Mouse (Mus musculus) erythroblast, embryonic 14.5 days (primary cell): Measurements from ENCODE around the gene Gm9844. TPM values are rescaled to one million over a fixed set of nuclear protein-coding genes. Genes with fewer than 3 reads are reported as not detected.

Experiments used
- H3K27me3 ChIP-seq: 2 replicates; pipeline ENCODE4 v1.6.1; 2012; ENCODE audit warnings: inconsistent platforms; ENCODE audit not compliant: control insufficient read depth
- H3K36me3 ChIP-seq: 2 replicates; pipeline ENCODE4 v1.6.1; 2012; ENCODE audit warnings: mild to moderate bottlenecking, inconsistent platforms; ENCODE audit not compliant: control insufficient read depth
- H3K4me1 ChIP-seq: 2 replicates; pipeline ENCODE4 v1.6.1; 2012; ENCODE audit warnings: inconsistent platforms; ENCODE audit not compliant: control insufficient read depth
- H3K4me3 ChIP-seq: replicated peaks from 2 replicates; pipeline ENCODE3; 2012; ENCODE audit warnings: moderate library complexity, mild to moderate bottlenecking, inconsistent platforms
- H3K9me3 ChIP-seq: 2 replicates; pipeline ENCODE4 v1.6.1; 2012; ENCODE audit warnings: low read length, inconsistent platforms, mixed read lengths; ENCODE audit not compliant: control insufficient read depth
- GATA1 ChIP-seq: IDR thresholded peaks from 2 replicates; pipeline ENCODE4 v1.6.1; 2012; ENCODE audit warnings: low read length, inconsistent platforms, mixed read lengths
- TAL1 ChIP-seq: IDR thresholded peaks from 3 replicates; pipeline ENCODE4 v1.6.1; 2012; ENCODE audit warnings: low read length, inconsistent platforms, mixed read lengths
- polyA plus RNA-seq: library from polyadenylated mRNA; stranded (reverse); fragments of >175 nt; gene quantifications from 2 replicates; pipeline ENCODE4 v1.2.3, GENCODE M21; 2012

Gene Gm9844
- polyA plus RNA-seq, 1 experiment = 6.9 TPM

DNA sequence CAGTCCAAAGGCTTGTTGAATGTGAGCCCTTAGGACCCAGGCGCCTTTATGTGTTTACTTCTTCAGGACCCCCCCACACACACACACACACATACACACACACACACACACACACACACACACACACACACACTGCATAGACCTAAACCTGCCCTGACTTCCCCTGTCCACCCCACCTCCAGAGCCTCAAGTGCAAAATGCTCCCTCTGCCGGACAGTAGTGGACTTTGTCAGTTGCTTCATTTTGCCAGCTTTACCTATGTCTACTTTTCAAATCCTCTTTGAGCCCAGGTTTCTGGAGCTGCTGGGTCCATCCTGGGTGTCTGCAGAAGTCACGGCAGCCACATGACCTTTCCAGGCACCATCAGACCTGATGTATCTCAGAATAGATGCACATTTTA is 42.9 kb downstream of the Gm9844 start:
- TF ChIP-seq GATA1 (no peak), TAL1 (no peak)
- Histone ChIP-seq H3K36me3 (peaks cover 41% of the 10 kb centered on the region), H3K4me3 (peak overlapping the region; percentile 86), H3K9me3 (no peaks in the 10 kb centered on the region), H3K27me3 (no peaks in the 10 kb centered on the region), H3K4me1 (peaks cover 73% of the 10 kb centered on the region)

GRCm38 (mm10) chr7:24906551-24906950 is 44.5 kb downstream of the Gm9844 start:
- Histone ChIP-seq H3K4me3 (peak overlapping the region; percentile 0), H3K36me3 (peaks cover 54% of the 10 kb centered on the region), H3K27me3 (no peaks in the 10 kb centered on the region), H3K9me3 (no peaks in the 10 kb centered on the region), H3K4me1 (peaks cover 63% of the 10 kb centered on the region)
- no peak for TF ChIP-seq TAL1
- no peak for TF ChIP-seq GATA1

- no peak overlapping the region for H3K4me3 ChIP-seq
- H3K36me3 ChIP-seq = peaks cover 61% of the 10 kb centered on the region
- TF ChIP-seq TAL1 (no peak), GATA1 (no peak)
- no peaks in the 10 kb centered on the region for H3K27me3 ChIP-seq
- H3K9me3 ChIP-seq = no peaks in the 10 kb centered on the region
- peaks cover 56% of the 10 kb centered on the region for H3K4me1 ChIP-seq
Measured at GRCm38 (mm10) chr7:24907211-24907748, 45.3 kb downstream of the Gm9844 start.

Other genes with a start within 250 kb of the Gm9844 start
- gene Lypd3, start 225.7 kb upstream of the Gm9844 start, polyA plus RNA-seq = not detected in 2 replicates
- not detected in 2 replicates for gene Tex101, start 185.5 kb upstream of the Gm9844 start, polyA plus RNA-seq
- 0.24 and 0.66 TPM in 2 replicates for gene BC049730, start 153.0 kb upstream of the Gm9844 start, polyA plus RNA-seq
- not detected in 2 replicates for gene Gm4763, start 135.3 kb upstream of the Gm9844 start, polyA plus RNA-seq
- 0.02 and 0.12 TPM in 2 replicates for gene Cd177, start 101.9 kb upstream of the Gm9844 start, polyA plus RNA-seq
- gene Ceacam10, start 85.0 kb upstream of the Gm9844 start, polyA plus RNA-seq = not detected in 2 replicates
- gene Lypd4, start 7.7 kb downstream of the Gm9844 start, polyA plus RNA-seq = 0.06 TPM in 1 of 2 replicates, not detected in the other
- gene Dmrtc2, start 7.8 kb downstream of the Gm9844 start, polyA plus RNA-seq = not detected in 2 replicates
- 189 and 353 TPM in 2 replicates for gene Rps19, start 22.2 kb downstream of the Gm9844 start, polyA plus RNA-seq
- gene Cd79a, start 35.2 kb downstream of the Gm9844 start, polyA plus RNA-seq = 0.08 and 0.10 TPM in 2 replicates
- gene Arhgef1, start 40.7 kb downstream of the Gm9844 start, polyA plus RNA-seq = 20.6 and 20.7 TPM in 2 replicates
- gene Gm4881, start 82.3 kb downstream of the Gm9844 start, polyA plus RNA-seq = not detected in 2 replicates
- 10.4 and 12.9 TPM in 2 replicates for gene Rabac1, start 110.5 kb downstream of the Gm9844 start, polyA plus RNA-seq
- 0.10 and 0.11 TPM in 2 replicates for gene Atp1a3, start 143.7 kb downstream of the Gm9844 start, polyA plus RNA-seq
- 0.82 and 0.91 TPM in 2 replicates for gene Grik5, start 210.1 kb downstream of the Gm9844 start, polyA plus RNA-seq
- 3.0 and 3.4 TPM in 2 replicates for gene Zfp574, start 210.4 kb downstream of the Gm9844 start, polyA plus RNA-seq